Mouse (Mus musculus): ENCODE measurements around the gene Dolpp1. TPM values are rescaled to one million over a fixed set of nuclear protein-coding genes. Genes with fewer than 3 reads are reported as not detected.

Dolpp1 gene
- 60.0 and 60.3 TPM in 2 replicates for polyA plus RNA-seq (2015; fragmentation: Nextera tagmentation; extraction: Ambion mirVana)

DNA sequence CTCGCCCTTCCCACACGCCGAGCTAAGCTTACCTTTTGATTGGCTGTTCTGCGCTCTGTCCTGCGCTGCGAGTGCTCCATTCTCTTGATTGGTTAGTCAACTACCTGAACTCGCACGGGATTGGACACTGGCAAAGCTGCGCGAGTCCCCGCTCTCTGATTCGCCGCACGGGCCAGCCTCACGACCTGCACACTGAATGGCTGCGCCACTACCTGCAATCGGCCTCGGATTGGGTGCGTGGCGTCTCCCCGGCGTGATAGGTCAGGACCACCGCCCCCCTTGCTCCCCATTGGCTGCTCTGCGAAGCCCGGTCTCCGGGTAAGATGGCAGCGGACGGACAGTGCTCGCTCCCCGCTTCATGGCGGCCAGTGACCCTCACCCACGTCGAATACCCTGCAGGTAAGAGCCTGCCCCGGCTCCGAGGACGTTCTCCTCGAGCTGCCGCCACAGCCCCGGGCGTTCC is at the start of gene Dolpp1:
TSS of gene Dolpp1 (plus strand) at position 141 of the 463 bp plus-strand sequence.
- peak within 1 kb of the TSS; percentile 91 for H3K27ac ChIP-seq (replicated peaks)
- WGBS, result under 1% methylated on average over 40 of the region's 40 CpGs
- ATAC-seq (replicated peaks), result peak; percentile 99
- no peaks in the 10 kb centered on the region for H3K27me3 ChIP-seq
- H3K4me2 ChIP-seq (replicated peaks), result peak within 1 kb of the TSS; percentile 98
- H3K4me3 ChIP-seq, result peak within 1 kb of the TSS; percentile 75
- H3K9ac ChIP-seq (replicated peaks), result peak within 1 kb of the TSS; percentile 81
- H3K4me1 ChIP-seq, result peaks cover 24% of the 10 kb centered on the region
- no peaks in the 10 kb centered on the region for H3K9me3 ChIP-seq
- H3K36me3 ChIP-seq, result peaks cover 10% of the 10 kb centered on the region

DNA sequence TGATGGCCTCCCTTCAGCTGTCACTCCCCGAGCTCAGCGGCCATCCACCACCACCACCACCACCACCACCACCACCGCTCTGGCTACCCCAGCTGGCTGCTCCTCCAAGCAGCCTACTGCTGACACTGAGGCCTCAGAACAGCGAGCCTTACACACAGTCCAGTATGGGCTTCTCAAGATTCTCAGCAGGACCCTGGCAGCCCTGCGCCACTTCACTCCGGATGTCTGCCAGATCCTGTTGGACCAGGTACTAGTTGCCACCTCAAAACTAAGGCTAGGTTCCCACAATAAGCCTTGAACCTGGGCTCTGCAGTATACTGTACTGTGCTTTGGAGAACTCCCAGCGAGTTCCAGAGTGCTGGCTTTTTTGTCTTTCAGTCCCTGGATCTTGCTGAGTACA is 49.5 kb upstream of the Dolpp1 start:
- 98% methylated on average over 7 of the region's 7 CpGs for WGBS
- Histone ChIP-seq H3K4me1 (no peaks in the 10 kb centered on the region), H3K27ac (replicated peaks) (no peak overlapping the region), H3K4me3 (no peak overlapping the region), H3K9me3 (no peaks in the 10 kb centered on the region), H3K9ac (replicated peaks) (no peak overlapping the region), H3K36me3 (peaks cover 84% of the 10 kb centered on the region), H3K27me3 (no peaks in the 10 kb centered on the region), H3K4me2 (replicated peaks) (no peak overlapping the region)
- no peak for ATAC-seq (replicated peaks)

DNA sequence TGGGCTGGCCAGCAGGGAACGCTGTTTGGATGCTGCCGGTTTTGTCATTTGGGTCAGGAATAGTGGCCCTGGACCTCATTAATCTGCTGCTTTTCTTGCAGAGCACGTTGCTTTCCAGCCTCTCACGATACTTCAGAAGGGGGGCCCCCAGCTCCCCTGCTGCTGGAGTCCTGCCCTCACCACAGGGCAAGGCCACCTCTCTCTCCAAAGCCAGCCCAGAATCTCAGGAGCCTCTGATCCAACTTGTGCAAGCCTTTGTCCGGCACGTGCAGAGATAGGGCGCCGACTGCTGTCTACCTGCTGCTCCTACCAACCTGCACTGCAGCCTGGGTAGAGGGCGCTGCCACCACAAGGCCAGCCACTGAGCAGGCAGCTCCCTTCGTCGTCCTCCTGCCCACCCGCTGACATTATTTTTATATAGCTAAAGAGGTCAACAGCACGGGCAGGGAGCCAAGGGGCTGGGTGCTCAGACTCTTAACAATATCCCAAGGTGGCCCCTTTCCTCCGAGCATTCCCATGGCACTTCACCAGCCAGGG is 48.4 kb upstream of the Dolpp1 start:
- no peak overlapping the region for H3K4me2 ChIP-seq (replicated peaks)
- 61% methylated on average over 14 of the region's 14 CpGs for WGBS
- ATAC-seq (replicated peaks), result no peak
- H3K27me3 ChIP-seq, result no peaks in the 10 kb centered on the region
- H3K4me1 ChIP-seq, result no peaks in the 10 kb centered on the region
- H3K9ac ChIP-seq (replicated peaks), result no peak overlapping the region
- no peaks in the 10 kb centered on the region for H3K9me3 ChIP-seq
- H3K4me3 ChIP-seq, result no peak overlapping the region
- no peak overlapping the region for H3K27ac ChIP-seq (replicated peaks)
- peaks cover 83% of the 10 kb centered on the region for H3K36me3 ChIP-seq

DNA sequence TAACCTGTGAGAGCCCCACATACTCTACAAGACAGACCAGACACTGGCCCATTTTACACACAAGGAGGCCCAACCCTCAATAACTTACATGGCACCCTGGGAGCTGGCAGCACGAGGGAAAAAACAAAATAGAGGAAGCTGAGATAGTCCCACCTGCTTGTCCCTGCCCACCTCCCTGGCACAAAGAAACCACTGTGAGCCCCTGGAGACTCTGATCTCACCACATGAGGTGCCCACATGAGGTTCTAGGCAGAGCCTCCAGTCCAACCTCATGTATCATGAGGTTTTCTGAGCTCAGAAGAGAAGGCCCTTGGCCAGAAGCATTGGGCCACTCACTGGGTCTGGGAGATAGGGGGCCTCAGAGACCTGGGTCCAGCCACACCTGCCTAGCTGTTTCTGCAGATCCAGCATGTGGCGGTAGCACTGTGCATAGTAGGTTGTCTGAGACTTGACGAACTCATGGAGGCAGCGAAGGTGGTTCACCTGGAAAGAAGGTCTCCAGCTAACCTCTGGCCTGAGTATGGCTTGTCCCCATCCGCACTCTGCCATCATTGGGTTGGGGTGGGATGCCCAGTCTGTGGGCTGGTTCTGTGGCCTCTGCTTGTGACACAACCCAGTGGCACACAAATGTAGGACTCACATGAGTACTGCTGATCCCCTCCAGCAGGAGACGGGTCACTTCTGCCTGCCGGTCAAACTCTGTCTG is 45.9 kb upstream of the Dolpp1 start:
- Histone ChIP-seq H3K4me3 (no peak overlapping the region), H3K4me1 (no peaks in the 10 kb centered on the region), H3K27me3 (no peaks in the 10 kb centered on the region), H3K9ac (replicated peaks) (no peak overlapping the region), H3K9me3 (no peaks in the 10 kb centered on the region), H3K36me3 (peaks cover 82% of the 10 kb centered on the region), H3K27ac (replicated peaks) (no peak overlapping the region), H3K4me2 (replicated peaks) (no peak overlapping the region)
- WGBS, result 91% methylated on average over 7 of the region's 7 CpGs
- no peak for ATAC-seq (replicated peaks)

DNA sequence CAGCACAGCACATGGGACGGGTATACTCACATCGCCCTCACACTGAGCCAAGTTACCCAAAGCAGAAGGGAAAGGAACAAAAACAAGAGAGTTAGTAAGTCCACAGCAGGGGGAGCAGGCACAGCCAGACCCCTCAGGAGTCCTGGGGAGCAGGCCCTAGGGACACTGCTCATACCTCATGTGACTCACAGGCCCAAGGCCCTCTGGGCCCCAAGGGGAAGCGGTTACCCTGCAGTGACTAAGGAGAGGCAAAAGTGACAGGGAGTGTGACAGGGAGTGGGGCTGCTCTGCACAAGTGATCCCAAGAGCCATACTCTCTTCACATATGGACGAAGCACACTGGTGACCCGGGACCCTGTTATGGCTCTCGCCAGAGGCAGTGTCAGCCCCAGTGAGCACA is 42.9 kb upstream of the Dolpp1 start:
- no peak for ATAC-seq (replicated peaks)
- no peaks in the 10 kb centered on the region for H3K27me3 ChIP-seq
- WGBS, result 91% methylated on average over 6 of the region's 6 CpGs
- peaks cover 56% of the 10 kb centered on the region for H3K36me3 ChIP-seq
- no peaks in the 10 kb centered on the region for H3K4me1 ChIP-seq
- H3K27ac ChIP-seq (replicated peaks), result no peak overlapping the region
- H3K9me3 ChIP-seq, result no peaks in the 10 kb centered on the region
- H3K4me2 ChIP-seq (replicated peaks), result no peak overlapping the region
- no peak overlapping the region for H3K9ac ChIP-seq (replicated peaks)
- H3K4me3 ChIP-seq, result no peak overlapping the region

DNA sequence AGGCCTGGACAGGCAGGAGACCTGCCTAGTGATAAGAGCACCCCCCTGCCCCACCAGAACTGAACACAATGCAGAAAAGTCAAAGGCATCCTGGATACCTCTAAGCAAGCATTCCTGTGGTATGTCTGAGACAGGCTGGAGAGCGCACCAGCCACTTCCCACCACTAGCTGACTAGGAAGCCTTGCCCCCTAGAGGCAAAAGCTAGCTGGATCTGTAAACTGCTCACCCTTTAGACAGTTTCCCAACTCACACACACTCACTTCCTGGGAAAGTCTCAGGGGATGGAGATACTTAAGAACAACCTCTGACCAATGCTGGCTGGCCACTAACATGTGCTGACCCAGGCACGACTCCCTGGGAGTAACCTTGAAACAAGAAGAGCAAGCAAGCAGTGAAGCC is 40.9 kb upstream of the Dolpp1 start:
- ATAC-seq (replicated peaks), result no peak

DNA sequence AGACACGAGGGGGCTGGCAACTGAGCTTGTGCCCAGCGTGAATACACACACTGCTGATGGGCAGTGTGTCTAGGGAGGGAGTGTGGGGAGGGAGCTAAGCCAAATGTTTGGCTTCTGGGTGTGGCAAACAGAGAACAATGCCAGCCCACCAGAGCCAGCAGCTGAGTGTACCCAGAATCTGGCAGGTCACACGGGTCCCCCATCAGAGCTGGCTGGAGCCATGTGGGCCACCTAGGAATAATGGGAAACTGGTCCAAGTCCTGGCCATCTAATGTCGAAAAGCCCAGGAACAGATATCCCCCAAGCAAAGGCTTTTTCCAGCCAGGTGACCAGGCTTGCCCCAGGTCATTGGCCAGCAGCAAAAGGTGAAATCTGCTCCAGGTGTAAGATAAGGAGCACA is 36.2 kb upstream of the Dolpp1 start:
- Histone ChIP-seq H3K36me3 (peaks cover 5% of the 10 kb centered on the region; the same call in 1 of the 2 replicates), H3K4me1 (peaks cover 19% of the 10 kb centered on the region), H3K4me2 (replicated peaks) (no peak overlapping the region), H3K9ac (replicated peaks) (no peak overlapping the region), H3K4me3 (no peak overlapping the region), H3K27me3 (no peaks in the 10 kb centered on the region), H3K27ac (replicated peaks) (no peak overlapping the region), H3K9me3 (no peaks in the 10 kb centered on the region)
- 56% methylated on average over 4 of the region's 4 CpGs for WGBS
- ATAC-seq (replicated peaks), result no peak

More for the DNA sequence above, 40.9 kb upstream of the Dolpp1 start:
- H3K36me3 ChIP-seq, result peaks cover 36% of the 10 kb centered on the region
- H3K4me1 ChIP-seq, result no peaks in the 10 kb centered on the region
- no peaks in the 10 kb centered on the region for H3K27me3 ChIP-seq
- no peak overlapping the region for H3K4me2 ChIP-seq (replicated peaks)
- H3K9ac ChIP-seq (replicated peaks), result no peak overlapping the region
- 85% methylated on average over 2 of the region's 2 CpGs for WGBS
- H3K9me3 ChIP-seq, result no peaks in the 10 kb centered on the region
- H3K27ac ChIP-seq (replicated peaks), result no peak overlapping the region
- H3K4me3 ChIP-seq, result no peak overlapping the region

DNA sequence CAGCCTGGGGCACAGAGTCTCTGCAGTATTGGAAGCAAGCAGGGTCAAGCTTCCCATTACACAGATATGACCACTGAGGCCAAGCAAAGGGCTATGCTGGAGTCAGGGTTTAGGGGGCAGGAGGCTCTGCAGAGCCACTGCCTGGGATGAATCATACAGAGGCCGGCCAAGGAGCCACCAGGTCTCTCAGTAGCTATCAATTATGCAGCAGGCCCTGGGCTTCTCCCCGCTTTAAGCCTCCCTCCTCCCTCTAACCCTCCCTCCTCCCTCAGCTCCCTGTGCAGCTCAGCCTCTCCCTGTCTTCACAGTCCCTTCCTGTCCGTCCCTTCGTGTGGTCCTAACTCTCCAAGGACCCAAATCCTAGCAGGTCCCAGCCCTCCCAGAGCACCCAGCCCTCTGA is 35.8 kb upstream of the Dolpp1 start:
- H3K4me3 ChIP-seq, result no peak overlapping the region
- no peaks in the 10 kb centered on the region for H3K27me3 ChIP-seq
- peaks cover 19% of the 10 kb centered on the region for H3K4me1 ChIP-seq
- H3K27ac ChIP-seq (replicated peaks), result no peak overlapping the region
- H3K36me3 ChIP-seq, result peaks cover 5% of the 10 kb centered on the region; the same call in 1 of the 2 replicates
- 53% methylated on average over 4 of the region's 4 CpGs for WGBS
- no peak for ATAC-seq (replicated peaks)
- H3K4me2 ChIP-seq (replicated peaks), result no peak overlapping the region
- H3K9ac ChIP-seq (replicated peaks), result no peak overlapping the region
- no peaks in the 10 kb centered on the region for H3K9me3 ChIP-seq

DNA sequence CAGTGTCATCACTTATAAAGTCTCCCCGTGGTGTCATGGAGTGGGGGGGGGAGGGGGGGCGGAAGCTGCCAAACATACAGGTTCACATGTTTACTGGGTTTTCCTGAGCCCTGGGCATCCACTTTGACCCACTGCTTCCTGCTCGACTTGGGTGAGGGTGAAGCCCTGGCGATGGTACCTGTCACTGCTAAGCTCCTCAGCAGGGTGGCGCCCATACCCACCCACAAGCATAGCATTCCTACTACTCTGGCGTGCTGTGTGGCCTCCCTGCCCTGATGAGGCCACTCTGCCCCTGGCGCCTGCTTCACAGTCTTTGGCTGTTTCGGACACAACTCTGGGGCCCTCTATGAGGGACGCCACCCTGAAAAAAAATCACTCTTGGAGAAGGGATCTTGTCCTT is 35.1 kb upstream of the Dolpp1 start:
- H3K9ac ChIP-seq (replicated peaks), result no peak overlapping the region
- WGBS, result 72% methylated on average over 9 of the region's 9 CpGs
- H3K4me2 ChIP-seq (replicated peaks), result no peak overlapping the region
- no peak for ATAC-seq (replicated peaks)
- H3K9me3 ChIP-seq, result no peaks in the 10 kb centered on the region
- H3K27me3 ChIP-seq, result no peaks in the 10 kb centered on the region
- H3K4me3 ChIP-seq, result no peak overlapping the region
- peaks cover 19% of the 10 kb centered on the region for H3K4me1 ChIP-seq
- H3K36me3 ChIP-seq, result peaks cover 5% of the 10 kb centered on the region; the same call in 1 of the 2 replicates
- H3K27ac ChIP-seq (replicated peaks), result no peak overlapping the region

DNA sequence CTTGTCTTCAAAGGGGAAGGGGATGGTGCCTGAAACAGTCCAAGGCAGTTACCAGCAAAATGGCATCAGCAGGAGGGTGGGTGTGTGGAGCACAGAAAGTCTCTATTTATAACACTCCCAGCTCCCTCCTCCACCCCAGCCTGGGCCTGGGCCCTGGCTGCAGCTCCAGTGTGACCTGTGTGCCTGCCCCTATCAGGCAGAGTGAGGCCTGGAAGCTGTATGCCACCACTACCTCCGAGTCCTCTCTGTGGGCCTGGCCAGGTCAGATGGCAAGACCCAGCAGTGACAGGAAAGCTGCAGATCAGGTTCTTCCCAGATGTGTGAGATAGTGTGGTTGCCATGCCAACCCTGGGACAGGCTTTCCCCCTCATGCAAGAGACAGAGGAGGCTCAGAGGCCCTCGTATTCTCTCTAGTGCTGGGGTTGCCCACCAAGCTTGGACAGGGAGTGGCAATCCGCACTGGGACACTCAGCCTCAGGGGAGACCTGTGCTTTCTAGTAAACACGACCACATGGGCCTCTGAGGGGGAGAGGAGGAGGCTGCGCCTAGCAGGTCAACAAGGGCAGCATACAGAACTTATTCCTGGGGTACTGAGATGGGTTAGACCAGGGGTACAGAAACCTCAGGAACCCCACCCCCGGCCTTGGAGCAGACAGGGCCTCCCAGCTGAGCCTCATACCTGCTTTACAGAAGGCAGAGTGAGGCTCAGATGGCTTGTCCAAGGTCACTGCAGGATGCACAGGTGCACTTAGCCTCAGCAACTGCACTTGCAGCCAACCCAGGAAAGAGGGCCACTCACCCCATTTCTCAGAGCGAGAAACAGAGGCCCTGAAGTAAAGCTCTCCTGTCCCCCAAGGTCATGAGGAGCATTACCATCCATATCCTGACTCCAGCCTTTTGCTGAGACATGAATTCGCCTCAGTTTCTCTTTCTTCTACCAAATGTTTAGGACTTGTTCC is 34.2 kb upstream of the Dolpp1 start:
- Histone ChIP-seq H3K9ac (replicated peaks) (peak overlapping the region; percentile 89), H3K4me2 (replicated peaks) (peak overlapping the region; percentile 91), H3K4me1 (peaks cover 19% of the 10 kb centered on the region), H3K36me3 (peaks cover 3% of the 10 kb centered on the region; the same call in 1 of the 2 replicates), H3K27me3 (no peaks in the 10 kb centered on the region), H3K9me3 (no peaks in the 10 kb centered on the region), H3K4me3 (peak overlapping the region; percentile 81), H3K27ac (replicated peaks) (0 out of 2 replicates have a peak overlapping the region, but pooled peaks have one; percentile 79)
- no peak for ATAC-seq (replicated peaks)
- WGBS, result 57% methylated on average over 8 of the region's 8 CpGs

DNA sequence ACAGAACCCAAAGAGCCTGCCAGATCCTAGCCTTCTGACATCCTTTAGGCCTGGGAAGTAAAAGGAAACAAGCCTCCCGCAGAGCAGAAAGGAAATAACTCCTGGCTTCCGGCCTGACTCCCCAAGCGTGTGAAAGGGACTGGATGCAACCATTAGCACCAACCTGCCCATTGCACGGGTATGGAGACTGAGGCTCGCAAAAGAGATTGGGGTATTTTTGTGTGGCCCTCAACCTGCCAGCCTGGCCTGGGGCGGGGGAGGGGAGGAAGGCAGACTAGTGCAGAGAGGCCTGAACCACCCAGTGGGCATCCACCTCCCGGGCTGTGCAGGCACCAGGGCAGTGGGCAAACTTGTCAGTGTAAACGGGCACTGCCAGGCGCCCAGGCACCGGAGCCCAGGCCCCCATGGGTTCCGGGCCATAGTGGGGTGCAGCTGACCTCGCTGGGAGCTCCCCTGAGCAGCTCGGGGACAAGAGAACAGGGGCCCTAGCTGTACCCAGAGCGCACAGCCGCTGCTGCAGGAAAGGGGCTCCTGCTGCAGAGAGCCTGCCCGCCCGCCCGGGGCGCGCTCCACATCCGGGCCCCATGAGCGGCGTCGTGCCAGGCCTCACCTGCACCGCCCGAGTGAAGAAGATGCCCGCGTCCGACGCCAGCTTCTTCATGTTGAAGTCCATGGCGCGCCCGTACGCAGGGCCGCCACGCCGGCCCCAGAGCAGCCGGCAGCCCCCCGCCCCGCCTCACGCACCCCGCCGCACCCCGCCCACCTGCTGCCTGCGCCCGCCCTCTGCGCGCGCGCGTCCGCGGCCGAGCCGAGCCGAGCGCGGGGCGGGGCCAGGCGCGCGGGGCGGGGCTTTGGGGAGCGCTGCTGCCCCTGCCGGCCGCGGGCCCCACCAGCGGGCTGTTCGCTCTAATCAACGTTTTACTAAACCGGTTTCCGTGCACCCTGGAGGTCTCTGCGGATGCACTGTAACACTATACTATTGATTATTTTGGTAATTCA is 33.2 kb upstream of the Dolpp1 start, which contains the start of gene Sh3glb2:
TSS of gene Sh3glb2 (minus strand) at position 805 of the 999 bp plus-strand sequence.
- H3K36me3 ChIP-seq, result no peaks in the 10 kb centered on the region; the same call in 1 of the 2 replicates
- WGBS, result 3% methylated on average over 47 of the region's 73 CpGs
- peak; percentile 82 for ATAC-seq (replicated peaks)
- peaks cover 22% of the 10 kb centered on the region for H3K4me1 ChIP-seq
- H3K9me3 ChIP-seq, result no peaks in the 10 kb centered on the region
- H3K27me3 ChIP-seq, result no peaks in the 10 kb centered on the region
- peak within 1 kb of the TSS; percentile 91 for H3K4me2 ChIP-seq (replicated peaks)
- H3K4me3 ChIP-seq, result peak within 1 kb of the TSS; percentile 81
- peak within 1 kb of the TSS; percentile 79 for H3K27ac ChIP-seq (replicated peaks)
- H3K9ac ChIP-seq (replicated peaks), result peak within 1 kb of the TSS; percentile 89
